Mouse (Mus musculus) hindbrain, embryonic 11.5 days (tissue): ENCODE data around the gene Rtp3. TPM values are rescaled to one million over a fixed set of nuclear protein-coding genes. Genes with fewer than 3 reads are reported as not detected.

Experiments
- ATAC-seq: fragments of 200-750 bp; cut with Nextera tagmentation; 2 replicates; pipeline ENCODE4 v1.8.0; 2017; ENCODE audit warnings: mild to moderate bottlenecking, moderate TSS enrichment, moderate library complexity; ENCODE audit not compliant: low FRiP score
- DNase-seq: peaks from one replicate; pipeline ENCODE4 v3.0.0-alpha.2; 2015; ENCODE audit warnings: low spot score
- H3K27ac ChIP-seq: fragments of 300-500 bp; sonication (generic); 2 replicates; pipeline ENCODE4 v1.5.1; 2014; ENCODE audit warnings: mild to moderate bottlenecking, low read depth, low read length
- H3K27me3 ChIP-seq: fragments of 300-500 bp; sonication (generic); 2 replicates; pipeline ENCODE4 v1.6.1; 2014; ENCODE audit warnings: mild to moderate bottlenecking, low read length, moderate library complexity, mixed read lengths; ENCODE audit not compliant: control insufficient read depth, insufficient read depth
- H3K36me3 ChIP-seq: fragments of 300-500 bp; sonication (generic); 2 replicates; pipeline ENCODE4 v1.6.1; 2014; ENCODE audit warnings: mild to moderate bottlenecking, low read length, moderate library complexity, mixed read lengths; ENCODE audit not compliant: control insufficient read depth, insufficient read depth
- H3K4me1 ChIP-seq: fragments of 300-500 bp; sonication (generic); replicated peaks from 2 replicates; pipeline ENCODE4 v1.6.1; 2014; ENCODE audit warnings: low read length, mixed read lengths; ENCODE audit not compliant: control insufficient read depth, insufficient read depth
- H3K4me2 ChIP-seq: fragments of 300-500 bp; sonication (generic); replicated peaks from 2 replicates; pipeline ENCODE4 v1.6.1; 2014; ENCODE audit warnings: mild to moderate bottlenecking, low read depth, low read length
- H3K4me3 ChIP-seq: fragments of 300-500 bp; sonication (generic); 2 replicates; pipeline ENCODE4 v1.5.1; 2014; ENCODE audit warnings: low read depth, low read length
- H3K9ac ChIP-seq: fragments of 300-500 bp; sonication (generic); 2 replicates; pipeline ENCODE4 v1.6.1; 2014; ENCODE audit warnings: low read depth, low read length
- H3K9me3 ChIP-seq: fragments of 300-500 bp; sonication (generic); 2 replicates; pipeline ENCODE4 v1.6.1; 2016; ENCODE audit warnings: low read length; ENCODE audit not compliant: control insufficient read depth
- WGBS: fragments of 180-500 bp; shearing (Covaris S2); extraction: QIAGEN DNeasy Blood & Tissue Kit; methylation state at CpG from one replicate; pipeline ENCODE4 v1.1.7; 2014; 5-methylcytosine and 5-hydroxymethylcytosine counted together
- polyA plus RNA-seq: library from polyadenylated mRNA; unstranded; fragments of >200 nt; fragmentation: Nextera tagmentation; extraction: Ambion mirVana; gene quantifications from 2 replicates; pipeline ENCODE4 v1.2.1, GENCODE M21; 2014

Gene Rtp3
- polyA plus RNA-seq, 1 experiment from 2014 or later: not detected

DNA sequence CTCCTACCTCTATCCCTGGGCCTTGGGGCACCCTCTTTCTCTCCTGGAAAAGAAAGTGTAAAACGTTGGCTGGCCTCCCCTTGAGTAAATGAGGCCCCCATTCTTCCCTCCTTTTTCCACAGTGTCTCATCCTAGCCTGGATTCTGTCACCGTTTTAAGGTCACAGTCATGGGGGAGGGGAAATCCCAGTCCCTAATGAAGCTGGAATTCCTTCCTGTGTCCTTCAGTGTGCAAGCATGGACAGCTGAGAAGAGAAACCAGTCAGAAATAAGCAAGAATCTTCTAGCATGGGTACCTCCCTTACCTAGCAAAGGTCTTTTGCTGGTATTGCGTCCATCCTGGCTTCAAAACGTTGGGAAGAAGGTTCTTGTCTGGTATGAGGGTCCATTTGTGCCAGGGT, 1.2 kb downstream of the Rtp3 start:
- whole genome bisulfite sequencing: 73% methylated on average over 4 of the region's 4 CpGs
- ATAC-seq: no peak
- no peak overlapping the region for H3K27ac ChIP-seq
- H3K27me3 ChIP-seq: no peaks in the 10 kb centered on the region
- H3K4me3 ChIP-seq: no peak overlapping the region
- H3K4me1 ChIP-seq: no peaks in the 10 kb centered on the region
- no peak overlapping the region for H3K4me2 ChIP-seq
- no peaks in the 10 kb centered on the region for H3K36me3 ChIP-seq
- no peaks in the 10 kb centered on the region for H3K9me3 ChIP-seq
- no peak overlapping the region for H3K9ac ChIP-seq
- no peak for DNase-seq

DNA sequence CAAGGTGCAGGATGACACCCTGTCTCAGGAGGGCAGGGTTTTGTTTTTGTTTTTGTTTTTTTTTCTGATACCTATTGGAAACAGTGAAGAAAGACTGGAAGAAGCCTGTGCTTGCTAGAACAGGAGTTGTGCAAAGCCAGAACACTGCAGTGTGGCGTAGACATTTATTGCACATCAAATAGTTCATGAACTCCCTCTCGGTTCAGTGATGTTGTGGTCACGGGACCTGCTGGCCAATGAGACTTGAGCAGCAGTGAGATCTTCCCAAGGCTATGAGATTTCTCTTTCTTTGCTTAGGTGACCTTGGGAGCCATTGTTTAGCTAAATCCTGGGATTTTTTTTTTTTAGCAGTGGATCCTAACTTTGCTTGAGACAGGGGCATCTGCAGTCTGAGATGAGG, 2.3 kb downstream of the Rtp3 start:
- no peak overlapping the region for H3K4me2 ChIP-seq
- H3K4me3 ChIP-seq: no peak overlapping the region
- ATAC-seq (no peak), DNase-seq (no peak)
- H3K27me3 ChIP-seq: no peaks in the 10 kb centered on the region
- no peaks in the 10 kb centered on the region for H3K4me1 ChIP-seq
- H3K9me3 ChIP-seq: no peaks in the 10 kb centered on the region
- 81% methylated on average over 3 of the region's 3 CpGs for WGBS
- H3K36me3 ChIP-seq: no peaks in the 10 kb centered on the region
- H3K9ac ChIP-seq: no peak overlapping the region
- no peak overlapping the region for H3K27ac ChIP-seq

DNA sequence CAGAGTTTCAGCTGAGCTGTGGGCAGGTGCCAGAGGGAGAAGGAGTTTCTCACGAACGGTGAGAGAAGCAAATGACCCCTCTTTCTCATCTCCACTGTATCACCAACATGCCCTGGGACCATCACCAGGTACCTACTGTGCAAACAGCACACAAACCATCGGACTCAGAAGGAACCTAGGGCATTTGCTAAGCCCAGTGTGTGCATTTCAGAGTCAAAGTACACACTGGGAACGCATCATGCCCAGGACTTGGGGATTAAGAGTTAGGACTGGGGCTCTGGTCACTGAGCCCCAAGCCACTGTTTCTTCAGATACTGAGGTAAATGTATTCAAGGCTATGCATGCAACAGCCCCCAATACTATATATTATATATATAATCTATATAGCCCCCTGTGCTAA, 3.1 kb downstream of the Rtp3 start:
- no peaks in the 10 kb centered on the region for H3K36me3 ChIP-seq
- DNase-seq (no peak), ATAC-seq (no peak)
- no peak overlapping the region for H3K4me2 ChIP-seq
- no peak overlapping the region for H3K4me3 ChIP-seq
- WGBS: 79% methylated on average over 4 of the region's 4 CpGs
- no peaks in the 10 kb centered on the region for H3K27me3 ChIP-seq
- H3K27ac ChIP-seq: no peak overlapping the region
- no peak overlapping the region for H3K9ac ChIP-seq
- no peaks in the 10 kb centered on the region for H3K4me1 ChIP-seq
- no peaks in the 10 kb centered on the region for H3K9me3 ChIP-seq

DNA sequence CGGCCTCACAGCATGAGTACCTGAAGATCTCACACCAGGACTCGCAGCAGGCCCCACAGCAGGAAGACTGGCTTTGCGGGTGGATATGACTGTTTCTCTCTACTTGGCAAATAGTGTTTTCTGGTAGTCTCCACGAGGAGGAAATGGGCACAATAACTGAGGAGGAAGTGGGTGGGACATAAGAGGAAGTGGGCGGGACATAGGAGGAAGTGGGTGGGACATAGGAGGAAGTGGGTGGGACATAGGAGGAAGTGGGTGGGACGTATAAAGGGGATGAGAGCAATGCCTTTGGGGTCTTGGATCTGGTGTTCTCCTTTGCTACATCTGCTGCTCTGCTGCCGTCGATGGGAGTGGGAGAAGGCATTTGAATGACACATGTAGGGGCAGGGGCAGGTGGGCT, 4.4 kb downstream of the Rtp3 start:
- DNase-seq (no peak), ATAC-seq (no peak)
- no peak overlapping the region for H3K9ac ChIP-seq
- no peak overlapping the region for H3K4me3 ChIP-seq
- no peaks in the 10 kb centered on the region for H3K27me3 ChIP-seq
- 92% methylated on average over 8 of the region's 8 CpGs for WGBS
- H3K9me3 ChIP-seq: no peaks in the 10 kb centered on the region
- H3K4me1 ChIP-seq: no peaks in the 10 kb centered on the region
- no peak overlapping the region for H3K27ac ChIP-seq
- H3K4me2 ChIP-seq: no peak overlapping the region
- H3K36me3 ChIP-seq: no peaks in the 10 kb centered on the region

DNA sequence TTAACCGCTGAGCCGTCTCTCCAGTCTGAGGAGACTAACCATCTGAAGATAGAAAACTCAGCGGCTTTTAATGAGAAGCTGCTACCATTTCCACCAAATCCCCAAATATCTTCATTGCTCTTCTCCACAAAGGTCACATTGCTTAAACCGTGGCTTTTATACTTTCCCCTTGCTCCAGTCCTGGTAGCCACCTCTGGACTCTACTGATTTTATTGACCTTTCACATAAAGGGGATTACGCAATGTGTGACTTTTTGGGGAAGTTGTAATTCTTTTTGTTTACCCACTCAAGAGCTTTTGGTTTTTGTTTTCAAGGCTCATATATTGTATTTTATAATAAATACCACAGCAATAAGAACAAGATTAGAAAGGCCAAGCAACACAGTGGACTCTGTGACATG, 4.8 kb downstream of the Rtp3 start:
- no peaks in the 10 kb centered on the region for H3K27me3 ChIP-seq
- no peak overlapping the region for H3K4me2 ChIP-seq
- H3K9me3 ChIP-seq: no peaks in the 10 kb centered on the region
- H3K27ac ChIP-seq: no peak overlapping the region
- 96% methylated on average over 5 of the region's 5 CpGs for WGBS
- no peak overlapping the region for H3K4me3 ChIP-seq
- H3K4me1 ChIP-seq: no peaks in the 10 kb centered on the region
- no peak overlapping the region for H3K9ac ChIP-seq
- ATAC-seq: no peak
- no peaks in the 10 kb centered on the region for H3K36me3 ChIP-seq
- DNase-seq: no peak

DNA sequence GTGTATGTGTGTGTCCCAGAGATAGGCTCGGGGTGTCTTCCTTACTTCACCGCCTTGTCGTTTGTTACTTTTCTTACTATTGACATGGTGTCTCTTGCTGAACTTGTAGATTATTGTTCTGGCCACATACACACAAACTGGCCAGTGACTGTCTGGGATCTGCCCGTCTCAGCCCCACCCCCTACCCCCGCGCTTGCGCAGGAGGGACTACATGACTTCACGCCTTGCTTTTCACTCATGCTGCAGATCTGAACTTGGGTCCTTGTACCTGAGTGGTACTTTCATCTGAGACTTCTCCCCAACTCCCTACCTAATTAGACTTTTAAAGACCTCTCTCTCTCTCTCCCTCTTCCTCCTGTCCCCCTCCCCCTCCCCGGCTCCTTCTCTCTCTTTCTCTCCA, 6.3 kb downstream of the Rtp3 start:
- H3K9me3 ChIP-seq: no peaks in the 10 kb centered on the region
- no peaks in the 10 kb centered on the region for H3K4me1 ChIP-seq
- no peak overlapping the region for H3K4me2 ChIP-seq
- no peaks in the 10 kb centered on the region for H3K36me3 ChIP-seq
- DNase-seq (no peak), ATAC-seq (no peak)
- 93% methylated on average over 9 of the region's 9 CpGs for WGBS
- no peak overlapping the region for H3K4me3 ChIP-seq
- no peaks in the 10 kb centered on the region for H3K27me3 ChIP-seq
- no peak overlapping the region for H3K9ac ChIP-seq
- no peak overlapping the region for H3K27ac ChIP-seq

DNA sequence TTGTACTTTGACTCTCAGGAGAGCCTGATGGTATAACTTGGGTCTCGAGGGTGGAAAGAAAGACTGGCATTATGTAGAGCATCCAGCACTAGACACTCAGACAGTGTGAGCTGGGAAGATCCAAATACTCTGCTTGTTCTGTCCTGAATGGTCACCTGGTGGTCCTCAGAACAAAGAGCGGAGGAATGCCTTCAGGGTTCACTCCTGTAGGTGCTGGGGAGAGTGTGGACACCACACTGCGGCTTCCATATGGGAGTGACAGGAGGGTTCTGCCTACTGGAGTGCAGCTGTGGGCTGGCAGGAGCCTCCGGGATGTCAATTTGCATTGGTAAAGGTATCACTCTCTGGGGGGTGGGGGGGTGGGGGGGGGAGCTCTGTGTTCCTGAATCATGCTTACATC, 8.0 kb downstream of the Rtp3 start:
- WGBS: 51% methylated on average over 4 of the region's 4 CpGs
- Histone ChIP-seq H3K36me3 (no peaks in the 10 kb centered on the region), H3K9ac (no peak overlapping the region), H3K4me1 (no peaks in the 10 kb centered on the region), H3K4me2 (no peak overlapping the region), H3K4me3 (no peak overlapping the region), H3K9me3 (no peaks in the 10 kb centered on the region), H3K27ac (no peak overlapping the region), H3K27me3 (no peaks in the 10 kb centered on the region)
- no peak for ATAC-seq
- no peak for DNase-seq

DNA sequence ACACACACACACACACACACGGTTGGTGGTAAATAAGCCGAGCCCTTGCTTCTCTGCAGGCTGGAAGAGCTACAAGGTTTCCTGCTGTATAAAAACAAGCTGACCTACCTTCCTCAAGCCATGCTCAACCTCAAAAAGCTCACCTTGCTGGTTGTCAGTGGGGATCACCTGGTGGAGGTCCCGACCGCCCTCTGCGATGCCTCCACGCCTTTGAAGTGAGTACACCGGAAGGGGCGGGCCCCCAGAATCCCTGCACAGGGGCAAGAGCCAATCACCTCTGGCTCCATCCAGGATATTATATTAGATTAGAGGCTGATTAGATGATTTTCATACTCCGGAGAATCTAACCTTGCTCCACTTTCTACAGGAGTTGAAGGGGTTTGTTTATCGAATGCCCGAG, 11.0 kb downstream of the Rtp3 start:
- DNase-seq: no peak
- 95% methylated on average over 11 of the region's 11 CpGs for WGBS
- no peak for ATAC-seq

DNA sequence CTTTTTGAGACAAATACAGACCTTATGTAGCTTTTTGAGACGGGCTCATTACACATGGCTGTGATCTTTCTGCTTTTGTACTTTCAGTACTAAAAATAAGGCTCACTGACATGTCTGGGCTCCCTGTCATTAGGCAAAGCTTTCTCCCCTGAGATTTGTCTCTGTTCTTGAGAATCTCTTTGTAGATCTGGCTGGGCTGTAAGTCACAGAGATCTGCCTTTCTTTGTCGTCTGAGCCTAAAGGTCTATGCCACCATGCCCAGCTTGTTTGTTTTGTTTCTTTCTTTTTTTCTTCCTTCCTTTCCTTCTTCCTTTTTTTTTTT, 24.5 kb downstream of the Rtp3 start:
- no peak overlapping the region for H3K4me2 ChIP-seq
- no peak for ATAC-seq
- H3K27ac ChIP-seq: no peak overlapping the region
- H3K9ac ChIP-seq: no peak overlapping the region
- H3K36me3 ChIP-seq: no peaks in the 10 kb centered on the region
- no peaks in the 10 kb centered on the region for H3K9me3 ChIP-seq
- no peaks in the 10 kb centered on the region for H3K4me1 ChIP-seq
- no peak overlapping the region for H3K4me3 ChIP-seq
- no peak for DNase-seq
- WGBS: 86% methylated on average over 2 of the region's 2 CpGs
- H3K27me3 ChIP-seq: no peaks in the 10 kb centered on the region

More for the DNA sequence above, 11.0 kb downstream of the Rtp3 start:
- no peak overlapping the region for H3K4me3 ChIP-seq
- no peak overlapping the region for H3K9ac ChIP-seq
- no peak overlapping the region for H3K4me2 ChIP-seq
- no peaks in the 10 kb centered on the region for H3K9me3 ChIP-seq
- no peaks in the 10 kb centered on the region for H3K27me3 ChIP-seq
- no peaks in the 10 kb centered on the region for H3K4me1 ChIP-seq
- no peak overlapping the region for H3K27ac ChIP-seq
- H3K36me3 ChIP-seq: no peaks in the 10 kb centered on the region
